Mouse (Mus musculus) MEL (cell line): Measurements from ENCODE around the gene Gtf2a1. TPM values are rescaled to one million over a fixed set of nuclear protein-coding genes. Genes with fewer than 3 reads are reported as not detected.

Experiments used
- DNase-seq: peaks from one replicate; pipeline ENCODE4 v3.0.0; 2011; ENCODE audit warnings: low read depth, low spot score
- H3K27ac ChIP-seq: 2 replicates; pipeline ENCODE4 v1.5.1; 2012; ENCODE audit warnings: low read depth, mild to moderate bottlenecking, control low read depth, low read length, moderate library complexity; ENCODE audit not compliant: control insufficient read depth
- H3K27me3 ChIP-seq, 2 experiments: fragments of 150-350 bp in 1 of 2; sonication (generic) in 1 of 2; 2 replicates each; pipeline ENCODE4 v1.6.1; 2012; ENCODE audit warnings: low read length in 2 of 2, mild to moderate bottlenecking in 2 of 2, improper control_type of control experiment in 1 of 2, moderate library complexity in 1 of 2; ENCODE audit not compliant: insufficient read depth in 2 of 2, control insufficient read depth in 1 of 2
- H3K36me3 ChIP-seq, 2 experiments: 2 replicates each; pipeline ENCODE4 v1.6.1; 2012 to 2014; ENCODE audit warnings: low read length in 2 of 2, improper control_type of control experiment in 1 of 2, inconsistent platforms in 1 of 2, mild to moderate bottlenecking in 1 of 2; ENCODE audit not compliant: insufficient read depth in 2 of 2, control insufficient read depth in 1 of 2
- H3K4me1 ChIP-seq, 2 experiments: fragments of 150-350 bp in 1 of 2; sonication (generic) in 1 of 2; 2 replicates each; pipeline ENCODE4 v1.6.1; 2012; ENCODE audit warnings: low read length in 2 of 2, improper control_type of control experiment in 1 of 2, mild to moderate bottlenecking in 1 of 2; ENCODE audit not compliant: insufficient read depth in 2 of 2, control insufficient read depth in 1 of 2
- H3K4me3 ChIP-seq, 2 experiments: fragments of 150-350 bp in 1 of 2; sonication (generic) in 1 of 2; 2 replicates each; pipeline ENCODE4 v1.5.1; 2012; ENCODE audit warnings: low read depth in 2 of 2, low read length in 2 of 2, mild to moderate bottlenecking in 2 of 2, moderate library complexity in 2 of 2, control low read depth in 1 of 2, improper control_type of control experiment in 1 of 2; ENCODE audit not compliant: control insufficient read depth in 1 of 2, insufficient read depth in 1 of 2
- H3K79me2 ChIP-seq: 2 replicates; pipeline ENCODE4 v1.6.1; 2012; ENCODE audit warnings: mild to moderate bottlenecking, low read length, moderate library complexity; ENCODE audit not compliant: control insufficient read depth, poor library complexity, insufficient read depth
- H3K9ac ChIP-seq: 2 replicates; pipeline ENCODE4 v1.6.1; 2012; ENCODE audit warnings: low read depth, mild to moderate bottlenecking, control low read depth, low read length, moderate library complexity; ENCODE audit not compliant: control insufficient read depth, poor library complexity, severe bottlenecking
- H3K9me3 ChIP-seq: fragments of 150-350 bp; sonication (generic); replicated peaks from 2 replicates; pipeline ENCODE4 v1.6.1; 2012; ENCODE audit warnings: mild to moderate bottlenecking, low read length, improper control_type of control experiment, moderate library complexity; ENCODE audit not compliant: insufficient read depth
- BHLHE40 ChIP-seq: IDR thresholded peaks from 2 replicates; pipeline ENCODE4 v1.6.1; 2012; ENCODE audit warnings: low read depth, mild to moderate bottlenecking, inconsistent platforms, low read length, improper control_type of control experiment, borderline replicate concordance
- CHD1 ChIP-seq: IDR thresholded peaks from 2 replicates; pipeline ENCODE4 v1.6.1; 2012; ENCODE audit warnings: low read depth, mild to moderate bottlenecking, inconsistent platforms, low read length, improper control_type of control experiment
- CHD2 ChIP-seq: IDR thresholded peaks from 2 replicates; pipeline ENCODE4 v1.6.1; 2011; ENCODE audit warnings: low read length, improper control_type of control experiment
- CTCF ChIP-seq, 3 experiments: IDR thresholded peaks in 2 of 3; conservative IDR thresholded peaks in 1 of 3; 2 replicates each; pipeline ENCODE4 v1.5.1; 2011 to 2012; ENCODE audit warnings: low read length in 3 of 3, low read depth in 2 of 3, mild to moderate bottlenecking in 2 of 3, improper control_type of control experiment in 1 of 3, inconsistent platforms in 1 of 3, mixed read lengths in 1 of 3, moderate library complexity in 1 of 3; ENCODE audit not compliant: control insufficient read depth in 1 of 3, insufficient read depth in 1 of 3, poor library complexity in 1 of 3, severe bottlenecking in 1 of 3
- E2F4 ChIP-seq: IDR thresholded peaks from 2 replicates; pipeline ENCODE4 v1.6.1; 2011; ENCODE audit warnings: low read depth, low read length, improper control_type of control experiment, borderline replicate concordance
- ELF1 ChIP-seq: IDR thresholded peaks from 2 replicates; pipeline ENCODE4 v1.6.1; 2014; ENCODE audit warnings: low read depth, mild to moderate bottlenecking, inconsistent platforms, low read length, improper control_type of control experiment, moderate library complexity
- EP300 ChIP-seq, 2 experiments: IDR thresholded peaks; 2 replicates each; pipeline ENCODE4 v1.6.1; 2011; ENCODE audit warnings: improper control_type of control experiment in 2 of 2, low read length in 2 of 2, low read depth in 1 of 2, mild to moderate bottlenecking in 1 of 2
- ETS1 ChIP-seq: IDR thresholded peaks from 2 replicates; pipeline ENCODE4 v1.6.1; 2012; ENCODE audit warnings: low read depth, mild to moderate bottlenecking, inconsistent platforms, low read length, improper control_type of control experiment, moderate library complexity
- GABPA ChIP-seq: IDR thresholded peaks from 2 replicates; pipeline ENCODE4 v1.6.1; 2012; ENCODE audit warnings: low read depth, mild to moderate bottlenecking, inconsistent platforms, low read length, improper control_type of control experiment, moderate library complexity
- GATA1 ChIP-seq: IDR thresholded peaks from 2 replicates; pipeline ENCODE4 v1.6.1; 2011; ENCODE audit warnings: low read depth, low read length, improper control_type of control experiment
- HCFC1 ChIP-seq: IDR thresholded peaks from 2 replicates; pipeline ENCODE4 v1.6.1; 2012; ENCODE audit warnings: low read depth, mild to moderate bottlenecking, inconsistent platforms, low read length, improper control_type of control experiment, moderate library complexity
- JUND ChIP-seq: IDR thresholded peaks from 2 replicates; pipeline ENCODE4 v1.6.1; 2011; ENCODE audit warnings: low read depth, mild to moderate bottlenecking, improper control_type of control experiment, low read length
- KAT2A ChIP-seq: conservative IDR thresholded peaks from 2 replicates; pipeline ENCODE4 v1.6.1; 2012; ENCODE audit warnings: low read depth, low read length, improper control_type of control experiment, inconsistent platforms
- MAFK ChIP-seq: IDR thresholded peaks from 2 replicates; pipeline ENCODE4 v1.6.1; 2011; ENCODE audit warnings: low read depth, mild to moderate bottlenecking, low read length, improper control_type of control experiment, borderline replicate concordance
- MAX ChIP-seq: IDR thresholded peaks from 2 replicates; pipeline ENCODE4 v1.6.1; 2011; ENCODE audit warnings: low read length, improper control_type of control experiment
- MAZ ChIP-seq: IDR thresholded peaks from 2 replicates; pipeline ENCODE4 v1.6.1; 2012; ENCODE audit warnings: low read depth, mild to moderate bottlenecking, inconsistent platforms, low read length, improper control_type of control experiment
- MEF2A ChIP-seq: IDR thresholded peaks from 2 replicates; pipeline ENCODE4 v1.6.1; 2014; ENCODE audit warnings: low read depth, mild to moderate bottlenecking, inconsistent platforms, low read length, improper control_type of control experiment; ENCODE audit not compliant: poor library complexity, insufficient replicate concordance, severe bottlenecking; ENCODE audit errors: extremely low read depth
- MXI1 ChIP-seq: IDR thresholded peaks from 2 replicates; pipeline ENCODE4 v1.6.1; 2011; ENCODE audit warnings: mild to moderate bottlenecking, low read depth, low read length, improper control_type of control experiment
- MYB ChIP-seq: IDR thresholded peaks from 2 replicates; pipeline ENCODE4 v1.6.1; 2011; ENCODE audit warnings: mild to moderate bottlenecking, low read depth, low read length, improper control_type of control experiment
- NELFE ChIP-seq: IDR thresholded peaks from 2 replicates; pipeline ENCODE4 v1.6.1; 2011; ENCODE audit warnings: low read depth, low read length, improper control_type of control experiment
- NRF1 ChIP-seq: IDR thresholded peaks from 2 replicates; pipeline ENCODE4 v1.6.1; 2014; ENCODE audit warnings: low read depth, mild to moderate bottlenecking, inconsistent platforms, low read length, improper control_type of control experiment, moderate library complexity; ENCODE audit not compliant: poor library complexity, insufficient read depth, severe bottlenecking
- POLR2A ChIP-seq, 2 experiments: IDR thresholded peaks; 2 replicates each; pipeline ENCODE4 v1.6.1; 2011 to 2012; ENCODE audit warnings: low read length in 2 of 2, mild to moderate bottlenecking in 2 of 2, control low read depth in 1 of 2, improper control_type of control experiment in 1 of 2, low read depth in 1 of 2, moderate library complexity in 1 of 2; ENCODE audit not compliant: control insufficient read depth in 1 of 2, insufficient read depth in 1 of 2, poor library complexity in 1 of 2
- POLR2AphosphoS2 ChIP-seq: IDR thresholded peaks from 2 replicates; pipeline ENCODE4 v1.6.1; 2011; ENCODE audit warnings: low read length, improper control_type of control experiment
- POLR2AphosphoS5 ChIP-seq: IDR thresholded peaks from 2 replicates; pipeline ENCODE4 v1.6.1; 2012; ENCODE audit warnings: low read depth, borderline replicate concordance, mild to moderate bottlenecking, inconsistent platforms, low read length, moderate library complexity, mixed read lengths
- RAD21 ChIP-seq: IDR thresholded peaks from 2 replicates; pipeline ENCODE4 v1.6.1; 2011; ENCODE audit warnings: mild to moderate bottlenecking, low read depth, low read length, improper control_type of control experiment
- RCOR1 ChIP-seq: IDR thresholded peaks from 2 replicates; pipeline ENCODE4 v1.6.1; 2012; ENCODE audit warnings: low read depth, mild to moderate bottlenecking, inconsistent platforms, low read length, improper control_type of control experiment
- SIN3A ChIP-seq: IDR thresholded peaks from 2 replicates; pipeline ENCODE4 v1.6.1; 2012; ENCODE audit warnings: low read length, improper control_type of control experiment, inconsistent platforms
- SMC3 ChIP-seq: IDR thresholded peaks from 2 replicates; pipeline ENCODE4 v1.6.1; 2011; ENCODE audit warnings: low read depth, low read length, improper control_type of control experiment
- TAL1 ChIP-seq: IDR thresholded peaks from 2 replicates; pipeline ENCODE4 v1.6.1; 2012; ENCODE audit warnings: mild to moderate bottlenecking, inconsistent platforms, low read length, moderate library complexity, mixed read lengths
- TBP ChIP-seq: IDR thresholded peaks from 2 replicates; pipeline ENCODE4 v1.8.0; 2011; ENCODE audit warnings: low read depth, low read length, improper control_type of control experiment
- TCF12 ChIP-seq: IDR thresholded peaks from 2 replicates; pipeline ENCODE4 v1.6.1; 2014; ENCODE audit warnings: low read depth, mild to moderate bottlenecking, inconsistent platforms, low read length, improper control_type of control experiment, moderate library complexity
- UBTF ChIP-seq: IDR thresholded peaks from 2 replicates; pipeline ENCODE4 v1.6.1; 2012; ENCODE audit warnings: low read depth, mild to moderate bottlenecking, inconsistent platforms, low read length, improper control_type of control experiment, moderate library complexity, borderline replicate concordance; ENCODE audit not compliant: insufficient read depth
- USF1 ChIP-seq: IDR thresholded peaks from 2 replicates; pipeline ENCODE4 v1.6.1; 2014; ENCODE audit warnings: low read depth, mild to moderate bottlenecking, inconsistent platforms, low read length, improper control_type of control experiment, moderate library complexity
- USF2 ChIP-seq, 2 experiments: IDR thresholded peaks; 2 replicates each; pipeline ENCODE4 v1.6.1; 2011 to 2012; ENCODE audit warnings: improper control_type of control experiment in 2 of 2, low read length in 2 of 2, borderline replicate concordance in 1 of 2, inconsistent platforms in 1 of 2, low read depth in 1 of 2, mild to moderate bottlenecking in 1 of 2; ENCODE audit not compliant: insufficient read depth in 1 of 2
- ZC3H11A ChIP-seq: IDR thresholded peaks from 2 replicates; pipeline ENCODE4 v1.6.1; 2012; ENCODE audit warnings: low read depth, mild to moderate bottlenecking, inconsistent platforms, low read length, improper control_type of control experiment
- ZKSCAN1 ChIP-seq: IDR thresholded peaks from 2 replicates; pipeline ENCODE4 v1.6.1; 2012; ENCODE audit warnings: low read depth, mild to moderate bottlenecking, inconsistent platforms, low read length, improper control_type of control experiment, moderate library complexity
- ZMIZ1 ChIP-seq: IDR thresholded peaks from 2 replicates; pipeline ENCODE4 v1.6.1; 2012; ENCODE audit warnings: low read depth, mild to moderate bottlenecking, inconsistent platforms, low read length, improper control_type of control experiment, moderate library complexity
- ZNF384 ChIP-seq: IDR thresholded peaks from 2 replicates; pipeline ENCODE4 v1.6.1; 2012; ENCODE audit warnings: low read depth, mild to moderate bottlenecking, inconsistent platforms, low read length, improper control_type of control experiment
- polyA plus RNA-seq, 2 experiments: library from polyadenylated mRNA; stranded (reverse) in 1 of 2; unstranded in 1 of 2; fragments of >175 nt in 1 of 2; fragments of >200 nt in 1 of 2; gene quantifications; 2 replicates each; pipeline versions ENCODE4 v1.2.1 to v1.2.4; 2012; ENCODE audit warnings: low replicate concordance in 2 of 2, low read depth in 1 of 2; ENCODE audit not compliant: insufficient read length in 2 of 2, insufficient read depth in 1 of 2, missing spikeins in 1 of 2
- total RNA-seq: library from RNA; depleted of rRNA; stranded (reverse); fragments of 300-350 nt; gene quantifications from 2 replicates; pipeline ENCODE4 v1.2.3, GENCODE M21; 2012

Gtf2a1 gene
- total and polyA plus RNA-seq, 3 experiments, result 14.3 to 15.3 TPM; not detected in 1

- Histone ChIP-seq H3K9me3 (no peaks in the 10 kb centered on the region), H3K79me2 (peaks cover 26% of the 10 kb centered on the region), H3K4me3 (no peak overlapping the region), H3K9ac (peak overlapping the region; percentile 43), H3K27me3 (no peaks in the 10 kb centered on the region), H3K36me3 (peaks cover 51 to 53% of the 10 kb centered on the region in 2 experiments), H3K27ac (peak overlapping the region; percentile 84), H3K4me1 (peaks cover 24 to 38% of the 10 kb centered on the region in 2 experiments)
- peak; percentile 72 for DNase-seq
- TF ChIP-seq HCFC1 (no peak), EP300 (IDR thresholded peaks at IDR 0.05; ENCODE audit: low read depth in 1 of 2, low read length in 2 of 2) (peak; percentile 95 to 96), ZC3H11A (no peak), TCF12 (peak; percentile 96), MAFK (no peak), SMC3 (no peak), SIN3A (peak; percentile 44; the same call in 1 of the 2 replicates), RCOR1 (peak; percentile 73; the same call in 1 of the 2 replicates), E2F4 (no peak), GATA1 (peak; percentile 93), MXI1 (no peak), CHD1 (no peak), POLR2AphosphoS2 (no peak; the same call in 1 of the 2 replicates), TBP (no peak), MEF2A (no peak), NRF1 (no peak), MYB (0 out of 2 replicates have a peak, but pooled peaks have one; percentile 18), MAZ (no peak), UBTF (no peak), GABPA (no peak), ETS1 (peak; percentile 97), JUND (peak; percentile 74), NELFE (no peak), ZNF384 (no peak), MAX (no peak), ZMIZ1 (no peak), POLR2A (IDR thresholded peaks at IDR 0.05; ENCODE audit: control insufficient read depth in 1 of 2, insufficient read depth in 1 of 2, low read depth in 1 of 2, low read length in 2 of 2, poor library complexity in 1 of 2) (no peak), ZKSCAN1 (no peak), POLR2AphosphoS5 (no peak), BHLHE40 (0 out of 2 replicates have a peak, but pooled peaks have one; percentile 2), KAT2A (no peak), CHD2 (no peak), TAL1 (peak; percentile 83), USF1 (no peak), CTCF (IDR thresholded peaks at IDR 0.05 in 2 of 3, conservative IDR thresholded peaks at IDR 0.05 in 1 of 3; ENCODE audit: control insufficient read depth in 1 of 3, insufficient read depth in 1 of 3, low read depth in 2 of 3, low read length in 3 of 3, poor library complexity in 1 of 3, severe bottlenecking in 1 of 3) (no peak), ELF1 (no peak), USF2 (IDR thresholded peaks at IDR 0.05; ENCODE audit: borderline replicate concordance in 1 of 2, insufficient read depth in 1 of 2, low read depth in 1 of 2, low read length in 2 of 2) (no peak), RAD21 (no peak)
Measured at GRCm38 (mm10) chr12:91579665-91580064, 10.6 kb downstream of the Gtf2a1 start.
